Mouse (Mus musculus) bone marrow, adult 2 months (tissue): Measurements from ENCODE around the gene Ankfn1.

ENCODE experiments used
- CTCF ChIP-seq: fragments of 200-500 bp; IDR thresholded peaks from 2 replicates; pipeline ENCODE4 v1.5.1; 2011; ENCODE audit warnings: low read length, control low read depth; ENCODE audit not compliant: control insufficient read depth, insufficient read depth
- POLR2A ChIP-seq: fragments of 200-500 bp; IDR thresholded peaks from 2 replicates; pipeline ENCODE4 v1.6.1; 2011; ENCODE audit warnings: low read depth, mild to moderate bottlenecking, control low read depth, low read length, borderline replicate concordance; ENCODE audit not compliant: control insufficient read depth

DNA sequence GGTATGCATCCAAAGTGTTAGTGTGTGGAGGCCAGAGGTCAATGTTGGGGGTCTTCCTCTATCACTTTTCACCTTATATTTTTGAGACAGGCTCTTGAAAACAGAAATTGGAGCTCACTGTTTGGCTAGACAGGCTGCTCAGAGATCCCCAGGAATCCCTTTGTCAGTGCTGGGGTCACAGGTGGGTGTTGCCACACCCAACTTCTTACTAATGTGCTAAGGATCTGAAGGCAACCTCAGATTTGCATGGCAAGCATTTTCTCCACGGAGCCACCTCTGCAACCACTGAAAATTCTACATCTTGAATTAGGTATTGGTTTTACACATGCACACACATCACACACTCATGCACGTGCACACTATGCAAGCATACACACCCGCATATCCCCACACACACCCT lies 226.5 kb downstream of the Ankfn1 start:
- no peak for TF ChIP-seq CTCF
- no peak for TF ChIP-seq POLR2A
